Comparison of ENCODE assay signal across 14 mouse cellular contexts in genomic region chr19:40467810-40468209, GRCm38 (mm10). TPM values are rescaled to one million over a fixed set of nuclear protein-coding genes. Genes with fewer than 3 reads are reported as not detected.
DNase-seq lines count a peak whose midpoint lies in the region; ATAC-seq lines count a peak whose summit lies in the region.
"Had no signal": no experiment of that assay in that cellular context is flagged by ENCODE, and none has a peak within 500 bp of the region (broad histone marks: within the 10 kb centered on the region; RNA-seq: fewer than 3 reads in every experiment).

No protein-coding gene starts in this region.

- H3K4me2 ChIP-seq in hindbrain, embryonic 15.5 days = no peak overlapping the region
- no peak overlapping the region for H3K4me2 ChIP-seq in hindbrain, embryonic 12.5 days (replicated peaks)
- H3K4me2 ChIP-seq in heart, embryonic 16.5 days (ENCODE audit: low read depth, low read length) = peak overlapping the region; percentile 34; the same call in 1 of the 2 replicates
- H3K4me2 ChIP-seq: midbrain, embryonic 13.5 days had no signal

- peak overlapping the region; percentile 27; the same call in 1 of the 2 replicates for H3K27ac ChIP-seq in hindbrain, embryonic 15.5 days (replicated peaks)
- no peak overlapping the region for H3K27ac ChIP-seq in hindbrain, embryonic 12.5 days
- H3K27ac ChIP-seq in heart, embryonic 16.5 days (ENCODE audit: low read length) = peak overlapping the region; percentile 90
- H3K27ac ChIP-seq: midbrain, embryonic 13.5 days had no signal

- WGBS in hindbrain, embryonic 15.5 days = 80% methylated on average over 9 of the region's 9 CpGs
- 82% methylated on average over 9 of the region's 9 CpGs for WGBS in hindbrain, embryonic 12.5 days
- WGBS in heart, embryonic 16.5 days = 30% methylated on average over 9 of the region's 9 CpGs

- no peaks in the 10 kb centered on the region for H3K27me3 ChIP-seq in hindbrain, embryonic 15.5 days
- no peaks in the 10 kb centered on the region for H3K27me3 ChIP-seq in hindbrain, embryonic 12.5 days
- no peaks in the 10 kb centered on the region for H3K27me3 ChIP-seq in heart, embryonic 16.5 days (ENCODE audit: control insufficient read depth, insufficient read depth, low read length)
- H3K27me3 ChIP-seq: midbrain, embryonic 13.5 days had no signal

- no peaks in the 10 kb centered on the region for H3K9me3 ChIP-seq in hindbrain, embryonic 15.5 days
- H3K9me3 ChIP-seq in hindbrain, embryonic 12.5 days (replicated peaks) = no peaks in the 10 kb centered on the region; the same call in 1 of the 2 replicates
- H3K9me3 ChIP-seq in heart, embryonic 16.5 days (replicated peaks; ENCODE audit: control insufficient read depth, low read length) = no peaks in the 10 kb centered on the region
- H3K9me3 ChIP-seq: midbrain, embryonic 13.5 days had no signal

- intact Hi-C loops in gastrocnemius, postnatal 14 days (cut with DNase I; ENCODE audit: low total_unique reads) = no loop called here

- peaks cover 39% of the 10 kb centered on the region for H3K4me1 ChIP-seq in hindbrain, embryonic 15.5 days (replicated peaks)
- H3K4me1 ChIP-seq in hindbrain, embryonic 12.5 days = peaks cover 14% of the 10 kb centered on the region
- H3K4me1 ChIP-seq in heart, embryonic 16.5 days (ENCODE audit: control insufficient read depth, insufficient read depth, low read length) = peaks cover 50% of the 10 kb centered on the region

- no peaks in the 10 kb centered on the region for H3K36me3 ChIP-seq in hindbrain, embryonic 15.5 days
- H3K36me3 ChIP-seq in hindbrain, embryonic 12.5 days = no peaks in the 10 kb centered on the region
- H3K36me3 ChIP-seq in heart, embryonic 16.5 days (ENCODE audit: control insufficient read depth, insufficient read depth) = no peaks in the 10 kb centered on the region
- H3K36me3 ChIP-seq: midbrain, embryonic 13.5 days had no signal

- ATAC-seq in hindbrain, embryonic 15.5 days (ENCODE audit: low FRiP score, low read depth) = 0 out of 2 replicates have a peak, but pooled peaks have one; percentile 1
- no peak for ATAC-seq in hindbrain, embryonic 12.5 days (ENCODE audit: low FRiP score)
- ATAC-seq in heart, embryonic 16.5 days (replicated peaks; ENCODE audit: extremely low read depth, insufficient read depth, low FRiP score) = peak; percentile 89
- ATAC-seq: midbrain, embryonic 13.5 days had no signal

- no peak overlapping the region for H3K9ac ChIP-seq in hindbrain, embryonic 15.5 days
- H3K9ac ChIP-seq in hindbrain, embryonic 12.5 days = no peak overlapping the region
- no peak overlapping the region for H3K9ac ChIP-seq in heart, embryonic 16.5 days (ENCODE audit: low read length)
- H3K9ac ChIP-seq: midbrain, embryonic 13.5 days had no signal

- peak; percentile 32 for DNase-seq in Muller cell, postnatal 12 days (ENCODE audit: inconsistent ontology term)
- DNase-seq in gastrocnemius, postnatal 14 days = peak; percentile 22
- DNase-seq in c-Kit-positive CD71-positive TER-119-positive erythroid progenitor cells, embryonic 14.5 days (ENCODE audit: low spot score) = no peak
- no peak for DNase-seq in embryo, embryonic 11 days
- DNase-seq in spleen, postnatal 36 days (ENCODE audit: low spot score in 2 of 2) = no peak
- DNase-seq: B cell, adult 2 months; kidney, adult 9 months; liver; lung, postnatal 14 days; right cerebral cortex, postnatal 4 days had no signal

- H3K4me3 ChIP-seq in hindbrain, embryonic 15.5 days = no peak overlapping the region
- H3K4me3 ChIP-seq in hindbrain, embryonic 12.5 days = no peak overlapping the region
- no peak overlapping the region for H3K4me3 ChIP-seq in heart, embryonic 16.5 days (ENCODE audit: low read length)
- H3K4me3 ChIP-seq: midbrain, embryonic 13.5 days had no signal

RNA-seq across cellular contexts. Expression of gene Sorbs1, which starts 45.8 kb away (rescaled TPM):
- polyA plus RNA-seq in hindbrain, embryonic 15.5 days (2015; fragmentation: Nextera tagmentation; extraction: Ambion mirVana) = 87.5 and 92.0 TPM in 2 replicates
- polyA plus RNA-seq in hindbrain, embryonic 12.5 days (2016; fragmentation: Nextera tagmentation; extraction: Ambion mirVana) = 101 and 106 TPM in 2 replicates
- 100 to 1,000 TPM in 1 of 2 experiments, 10 to 100 TPM in 1; 59.4 to 109 TPM for total RNA-seq in gastrocnemius, postnatal 14 days (2021)
- 141 and 152 TPM in 2 replicates for polyA plus RNA-seq in heart, embryonic 16.5 days (2015; fragmentation: Nextera tagmentation; extraction: Ambion mirVana)

Comparison
In these comparisons a context has a peak if more than half of its experiments do, and no peak if none do; other contexts are left out.
1. DNase-seq: peak in Muller cell, postnatal 12 days (single experiment) and gastrocnemius, postnatal 14 days (single experiment); none in c-Kit-positive CD71-positive TER-119-positive erythroid progenitor cells, embryonic 14.5 days (single experiment), embryo, embryonic 11 days (single experiment) and spleen, postnatal 36 days (0 of 2).